Mouse (Mus musculus) stomach, postnatal 0 days (tissue): ENCODE measurements around the gene Ift46. TPM values are rescaled to one million over a fixed set of nuclear protein-coding genes. Genes with fewer than 3 reads are reported as not detected.

Source experiments
- ATAC-seq: fragments of 200-750 bp; cut with Nextera tagmentation; 2 replicates; pipeline ENCODE4 v1.8.0; 2017; ENCODE audit not compliant: low FRiP score, low TSS enrichment
- DNase-seq: peaks from one replicate; pipeline ENCODE4 v3.0.0-alpha.2; 2016; ENCODE audit warnings: low spot score
- H3K27ac ChIP-seq: fragments of 300-500 bp; sonication (generic); replicated peaks from 2 replicates; pipeline ENCODE4 v1.5.1; 2014; ENCODE audit warnings: mild to moderate bottlenecking, control low read depth
- H3K27me3 ChIP-seq: fragments of 300-500 bp; sonication (generic); 2 replicates; pipeline ENCODE4 v1.6.1; 2014; ENCODE audit warnings: low read length; ENCODE audit not compliant: control insufficient read depth, insufficient read depth
- H3K36me3 ChIP-seq: fragments of 300-500 bp; sonication (generic); 2 replicates; pipeline ENCODE4 v1.6.1; 2014; ENCODE audit warnings: low read length, mixed read lengths; ENCODE audit not compliant: control insufficient read depth, insufficient read depth
- H3K4me1 ChIP-seq: fragments of 300-500 bp; sonication (generic); replicated peaks from 2 replicates; pipeline ENCODE4 v1.6.1; 2014; ENCODE audit warnings: antibody characterized with exemption; ENCODE audit not compliant: control insufficient read depth, insufficient read depth
- H3K4me2 ChIP-seq: fragments of 300-500 bp; sonication (generic); replicated peaks from 2 replicates; pipeline ENCODE4 v1.6.1; 2014; ENCODE audit warnings: low read depth, mild to moderate bottlenecking, control low read depth, moderate library complexity
- H3K4me3 ChIP-seq: fragments of 300-500 bp; sonication (generic); 2 replicates; pipeline ENCODE4 v1.5.1; 2014; ENCODE audit warnings: low read depth, low read length, control low read depth
- H3K9ac ChIP-seq: fragments of 300-500 bp; sonication (generic); 2 replicates; pipeline ENCODE4 v1.6.1; 2014; ENCODE audit warnings: mild to moderate bottlenecking, low read length, control low read depth, mixed read lengths
- H3K9me3 ChIP-seq: fragments of 300-500 bp; sonication (generic); 2 replicates; pipeline ENCODE4 v1.6.1; 2016; ENCODE audit warnings: low read length; ENCODE audit not compliant: control insufficient read depth
- CTCF ChIP-seq: IDR thresholded peaks from 2 replicates; pipeline ENCODE4 v1.5.1; 2016; ENCODE audit warnings: antibody characterized with exemption, low read depth, mild to moderate bottlenecking, moderate library complexity
- EP300 ChIP-seq: optimal IDR thresholded peaks from 2 replicates; pipeline ENCODE3; 2016; ENCODE audit warnings: antibody characterized with exemption
- WGBS: fragments of 180-500 bp; shearing (Covaris S2); extraction: QIAGEN DNeasy Blood & Tissue Kit; methylation state at CpG from one replicate; pipeline ENCODE4 v1.1.7; 2014; 5-methylcytosine and 5-hydroxymethylcytosine counted together
- polyA plus RNA-seq: library from polyadenylated mRNA; unstranded; fragments of >200 nt; fragmentation: Nextera tagmentation; extraction: Ambion mirVana; gene quantifications from 2 replicates; pipeline ENCODE4 v1.2.1, GENCODE M21; 2015

The Ift46 gene
- polyA plus RNA-seq, 1 experiment from 2014 or later, result 55.5 TPM

GRCm38 (mm10) chr9:44733671-44734523 is 33.8 kb upstream of the Ift46 start:
- TF ChIP-seq EP300, result no peak
- TF ChIP-seq CTCF, result no peak
- H3K27ac ChIP-seq, result peak overlapping the region; percentile 79
- H3K36me3 ChIP-seq, result no peaks in the 10 kb centered on the region
- peak overlapping the region; percentile 63 for H3K4me3 ChIP-seq
- H3K9me3 ChIP-seq, result no peaks in the 10 kb centered on the region
- H3K9ac ChIP-seq, result peak overlapping the region; percentile 65
- ATAC-seq (peak; percentile 62), DNase-seq (peak; percentile 63)
- WGBS, result 1% methylated on average over 76 of the region's 79 CpGs
- peaks cover 4% of the 10 kb centered on the region for H3K4me1 ChIP-seq
- no peaks in the 10 kb centered on the region for H3K27me3 ChIP-seq
- peak overlapping the region; percentile 77 for H3K4me2 ChIP-seq

- Histone ChIP-seq H3K4me3 (peak within 1 kb of the TSS; percentile 63), H3K4me1 (peaks cover 4% of the 10 kb centered on the region), H3K9ac (peak within 1 kb of the TSS; percentile 65), H3K9me3 (no peaks in the 10 kb centered on the region), H3K27me3 (no peaks in the 10 kb centered on the region), H3K4me2 (peak within 1 kb of the TSS; percentile 77), H3K27ac (peak within 1 kb of the TSS; percentile 79), H3K36me3 (no peaks in the 10 kb centered on the region)
- TF ChIP-seq CTCF (peak; percentile 70), EP300 (no peak)
- WGBS, result 1% methylated on average over 39 of the region's 47 CpGs
- DNase-seq, result peak; percentile 80
- peak; percentile 74 for ATAC-seq
These were observed 32.9 kb upstream of the Ift46 start, which contains the start of gene Phldb1 for GRCm38 (mm10) chr9:44734524-44735494. Gene Phldb1 (minus strand): TSS chr9:44735198.

- H3K27me3 ChIP-seq, result no peaks in the 10 kb centered on the region
- no peak overlapping the region for H3K9ac ChIP-seq
- H3K9me3 ChIP-seq, result no peaks in the 10 kb centered on the region
- H3K4me3 ChIP-seq, result no peak overlapping the region
- 74% methylated on average over 6 of the region's 6 CpGs for WGBS
- H3K27ac ChIP-seq, result 0 out of 2 replicates have a peak overlapping the region, but pooled peaks have one; percentile 13
- H3K4me2 ChIP-seq, result no peak overlapping the region
- H3K36me3 ChIP-seq, result no peaks in the 10 kb centered on the region
- TF ChIP-seq CTCF (no peak), EP300 (no peak)
- no peak for DNase-seq
- no peak for ATAC-seq
- H3K4me1 ChIP-seq, result peaks cover 4% of the 10 kb centered on the region
These were observed 31.8 kb upstream of the Ift46 start for GRCm38 (mm10) chr9:44735886-44736285.

- H3K4me2 ChIP-seq, result no peak overlapping the region
- DNase-seq (no peak), ATAC-seq (no peak)
- H3K4me3 ChIP-seq, result no peak overlapping the region
- peaks cover 4% of the 10 kb centered on the region for H3K4me1 ChIP-seq
- H3K27ac ChIP-seq, result 0 out of 2 replicates have a peak overlapping the region, but pooled peaks have one; percentile 13
- 68% methylated on average over 2 of the region's 2 CpGs for WGBS
- no peak overlapping the region for H3K9ac ChIP-seq
- no peaks in the 10 kb centered on the region for H3K36me3 ChIP-seq
- no peaks in the 10 kb centered on the region for H3K9me3 ChIP-seq
- TF ChIP-seq EP300, result no peak
- TF ChIP-seq CTCF, result no peak
- H3K27me3 ChIP-seq, result no peaks in the 10 kb centered on the region
These were observed 31.4 kb upstream of the Ift46 start for GRCm38 (mm10) chr9:44736301-44736700.

- TF ChIP-seq CTCF (peak; percentile 26), EP300 (no peak)
- peak; percentile 38; the same call in 1 of the 2 replicates for ATAC-seq
- Histone ChIP-seq H3K27ac (peak overlapping the region; percentile 89), H3K4me3 (no peak overlapping the region), H3K27me3 (no peaks in the 10 kb centered on the region), H3K9me3 (no peaks in the 10 kb centered on the region), H3K36me3 (no peaks in the 10 kb centered on the region), H3K9ac (no peak overlapping the region), H3K4me2 (no peak overlapping the region), H3K4me1 (peaks cover 4% of the 10 kb centered on the region)
- no peak for DNase-seq
- WGBS, result 37% methylated on average over 8 of the region's 8 CpGs
These were observed 30.3 kb upstream of the Ift46 start for GRCm38 (mm10) chr9:44737240-44737949.
